Mouse (Mus musculus) midbrain, postnatal 0 days (tissue): ENCODE measurements around the gene Etfdh. TPM values are rescaled to one million over a fixed set of nuclear protein-coding genes. Genes with fewer than 3 reads are reported as not detected.

Experiments
- ATAC-seq: fragments of 200-750 bp; cut with Nextera tagmentation; 2 replicates; pipeline ENCODE4 v1.8.0; 2017; ENCODE audit warnings: moderate number of reproducible peaks, mild to moderate bottlenecking, moderate TSS enrichment, moderate library complexity; ENCODE audit not compliant: low FRiP score
- DNase-seq: peaks from one replicate; pipeline ENCODE4 v3.0.0-alpha.2; 2015; ENCODE audit warnings: low spot score
- H3K27ac ChIP-seq: fragments of 300-500 bp; sonication (generic); 2 replicates; pipeline ENCODE4 v1.5.1; 2014; ENCODE audit warnings: low read depth, mild to moderate bottlenecking, low read length, mixed read lengths
- H3K27me3 ChIP-seq: fragments of 300-500 bp; sonication (generic); 2 replicates; pipeline ENCODE4 v1.6.1; 2014; ENCODE audit warnings: low read length, control low read depth, mixed read lengths; ENCODE audit not compliant: insufficient read depth
- H3K36me3 ChIP-seq: fragments of 300-500 bp; sonication (generic); 2 replicates; pipeline ENCODE4 v1.6.1; 2014; ENCODE audit warnings: low read length, control low read depth, mixed read lengths; ENCODE audit not compliant: insufficient read depth
- H3K4me1 ChIP-seq: fragments of 300-500 bp; sonication (generic); 2 replicates; pipeline ENCODE4 v1.6.1; 2014; ENCODE audit warnings: mild to moderate bottlenecking, control low read depth, antibody characterized with exemption, low read length, mixed read lengths; ENCODE audit not compliant: insufficient read depth
- H3K4me2 ChIP-seq: fragments of 300-500 bp; sonication (generic); 2 replicates; pipeline ENCODE4 v1.6.1; 2014; ENCODE audit warnings: low read depth, mild to moderate bottlenecking, low read length, mixed read lengths; ENCODE audit not compliant: poor library complexity, severe bottlenecking
- H3K4me3 ChIP-seq: fragments of 300-500 bp; sonication (generic); 2 replicates; pipeline ENCODE4 v1.5.1; 2014; ENCODE audit warnings: low read depth, mild to moderate bottlenecking, low read length, moderate library complexity
- H3K9ac ChIP-seq: fragments of 300-500 bp; sonication (generic); replicated peaks from 2 replicates; pipeline ENCODE4 v1.6.1; 2014; ENCODE audit warnings: mild to moderate bottlenecking, low read length, moderate library complexity, mixed read lengths; ENCODE audit not compliant: poor library complexity, severe bottlenecking
- H3K9me3 ChIP-seq: fragments of 300-500 bp; sonication (generic); 2 replicates; pipeline ENCODE4 v1.6.1; 2016; ENCODE audit warnings: low read length, control low read depth
- CTCF ChIP-seq: IDR thresholded peaks from 2 replicates; pipeline ENCODE4 v1.5.1; 2016; ENCODE audit warnings: antibody characterized with exemption, mild to moderate bottlenecking
- WGBS: fragments of 180-500 bp; shearing (Covaris S2); extraction: QIAGEN DNeasy Blood & Tissue Kit; methylation state at CpG from one replicate; pipeline ENCODE4 v1.1.7; 2014; 5-methylcytosine and 5-hydroxymethylcytosine counted together
- polyA plus RNA-seq: library from polyadenylated mRNA; unstranded; fragments of >200 nt; fragmentation: Nextera tagmentation; extraction: Ambion mirVana; gene quantifications from 2 replicates; pipeline ENCODE4 v1.2.1, GENCODE M21; 2015
- total RNA-seq: library from RNA; depleted of rRNA; stranded (reverse); fragments of >200 nt; gene quantifications from 2 replicates; pipeline ENCODE4 v1.2.3, GENCODE M21; 2014

The Etfdh gene
- total and polyA plus RNA-seq, 2 experiments from 2014 or later, result 26.7 to 36.0 TPM

DNA sequence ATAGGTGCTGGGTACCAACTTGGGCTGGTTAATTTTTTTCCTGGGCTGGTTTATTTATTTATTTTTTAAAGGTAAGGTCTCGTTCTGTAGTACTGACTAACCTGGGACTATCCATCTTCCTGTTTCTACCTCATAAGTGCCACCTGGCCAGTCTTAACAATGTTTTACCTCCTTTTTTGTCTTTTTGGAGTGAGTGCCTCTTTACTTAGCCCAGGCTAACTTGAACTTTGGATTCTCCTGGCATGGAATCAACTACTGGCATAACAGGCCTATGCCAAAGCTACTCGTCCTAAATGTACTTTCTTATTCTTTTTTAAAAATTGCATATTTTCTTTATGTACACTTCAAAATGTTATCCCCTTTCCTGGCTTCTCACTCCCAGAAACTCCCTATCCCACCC lies 39.6 kb downstream of the Etfdh start:
- no peak overlapping the region for H3K9ac ChIP-seq
- WGBS, result 82% methylated on average over 2 of the region's 2 CpGs
- ATAC-seq, result no peak
- H3K4me1 ChIP-seq, result no peaks in the 10 kb centered on the region
- H3K27ac ChIP-seq, result no peak overlapping the region
- H3K36me3 ChIP-seq, result 0 out of 2 replicates have a peak, but pooled peaks cover 2% of the 10 kb centered on the region
- TF ChIP-seq CTCF, result no peak
- no peaks in the 10 kb centered on the region for H3K27me3 ChIP-seq
- H3K4me3 ChIP-seq, result no peak overlapping the region
- DNase-seq, result no peak
- no peaks in the 10 kb centered on the region for H3K9me3 ChIP-seq
- H3K4me2 ChIP-seq, result no peak overlapping the region

DNA sequence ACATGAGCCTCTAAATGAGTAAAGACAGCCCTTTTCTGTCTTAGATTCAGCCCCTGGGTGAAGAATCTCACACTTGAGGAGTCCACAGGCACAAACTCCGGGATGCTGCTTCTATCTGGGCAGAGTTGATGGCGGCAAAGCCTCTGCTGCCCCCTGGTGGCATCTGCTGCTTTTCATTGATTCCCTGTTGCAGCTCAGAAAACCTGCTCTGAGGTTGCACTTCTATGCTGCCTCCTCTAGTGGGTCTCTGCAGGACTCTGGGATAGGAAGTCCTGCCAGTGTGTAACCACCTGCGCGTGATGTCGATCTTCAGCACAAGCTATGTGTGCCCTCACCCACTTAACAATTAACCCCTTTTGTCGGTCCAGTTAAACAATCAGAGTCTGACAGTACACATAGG lies 42.5 kb downstream of the Etfdh start:
- peak; percentile 98 for TF ChIP-seq CTCF
- no peaks in the 10 kb centered on the region for H3K4me1 ChIP-seq
- H3K9me3 ChIP-seq, result no peaks in the 10 kb centered on the region
- H3K27ac ChIP-seq, result no peak overlapping the region
- H3K9ac ChIP-seq, result no peak overlapping the region
- no peak overlapping the region for H3K4me3 ChIP-seq
- H3K4me2 ChIP-seq, result peak overlapping the region; percentile 15; the same call in 1 of the 2 replicates
- H3K27me3 ChIP-seq, result no peaks in the 10 kb centered on the region
- ATAC-seq, result peak; percentile 65
- WGBS, result 3% methylated on average over 6 of the region's 6 CpGs
- peak; percentile 94 for DNase-seq
- no peaks in the 10 kb centered on the region for H3K36me3 ChIP-seq

DNA sequence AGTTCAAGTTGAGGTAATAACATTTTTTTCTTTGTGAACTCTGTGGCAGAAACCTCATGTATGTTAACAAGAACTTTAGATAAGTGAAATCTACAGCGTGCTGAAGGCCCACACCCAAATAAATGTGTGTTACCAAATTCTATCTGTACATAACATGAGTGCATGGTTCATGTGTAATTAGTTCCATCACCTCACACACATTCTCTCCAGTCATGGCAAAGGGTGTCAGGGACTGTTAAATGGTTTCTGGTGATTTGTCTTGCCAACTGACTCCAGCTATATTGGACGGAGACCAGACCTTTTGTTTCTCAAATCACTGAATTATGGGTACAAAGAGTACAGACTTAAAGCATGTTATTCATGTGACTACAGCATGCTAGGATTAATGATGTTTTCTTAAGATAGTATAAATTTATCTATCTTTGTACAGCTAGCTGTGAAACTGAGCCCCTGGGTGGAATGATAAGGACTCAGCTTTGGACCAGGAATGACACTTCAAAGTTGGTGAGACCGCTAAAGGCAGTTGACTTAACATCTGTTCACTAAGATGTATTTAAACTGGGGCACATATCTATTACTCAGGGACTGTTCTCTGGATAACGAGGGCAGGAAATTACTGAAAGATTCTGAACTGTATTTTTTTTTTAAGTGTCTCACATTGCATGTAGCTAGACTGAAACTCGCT lies 49.3 kb downstream of the Etfdh start:
- no peak overlapping the region for H3K27ac ChIP-seq
- no peak overlapping the region for H3K4me3 ChIP-seq
- no peak overlapping the region for H3K9ac ChIP-seq
- no peaks in the 10 kb centered on the region for H3K9me3 ChIP-seq
- no peaks in the 10 kb centered on the region for H3K4me1 ChIP-seq
- WGBS, result 83% methylated on average over 5 of the region's 5 CpGs
- DNase-seq, result no peak
- TF ChIP-seq CTCF, result no peak
- no peak overlapping the region for H3K4me2 ChIP-seq
- ATAC-seq, result no peak
- H3K27me3 ChIP-seq, result no peaks in the 10 kb centered on the region
- no peaks in the 10 kb centered on the region for H3K36me3 ChIP-seq

DNA sequence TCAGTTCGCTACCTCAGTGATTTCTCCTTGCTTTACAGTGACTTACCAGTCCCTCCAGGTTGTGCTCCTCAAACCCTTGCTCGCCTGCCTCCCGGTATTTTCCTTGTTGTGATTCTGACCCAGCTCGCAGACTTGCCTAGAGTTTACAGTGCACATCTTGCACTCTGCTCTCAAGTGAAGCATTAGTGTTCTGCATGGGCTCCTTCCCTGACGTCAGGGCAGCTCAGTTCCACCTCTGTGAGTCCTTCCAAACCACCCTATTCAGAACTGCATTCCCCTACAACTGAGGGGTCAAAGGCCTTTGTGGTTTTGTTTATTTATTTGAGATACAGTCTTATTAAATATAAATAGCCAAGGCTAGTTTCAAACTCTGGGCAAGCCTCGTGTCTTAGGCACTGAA lies 51.1 kb downstream of the Etfdh start:
- Histone ChIP-seq H3K4me2 (no peak overlapping the region), H3K4me3 (no peak overlapping the region), H3K36me3 (no peaks in the 10 kb centered on the region), H3K4me1 (no peaks in the 10 kb centered on the region), H3K9me3 (no peaks in the 10 kb centered on the region), H3K27me3 (no peaks in the 10 kb centered on the region), H3K9ac (no peak overlapping the region), H3K27ac (no peak overlapping the region)
- TF ChIP-seq CTCF, result no peak
- WGBS, result 73% methylated on average over 6 of the region's 6 CpGs
- ATAC-seq (no peak), DNase-seq (no peak)

DNA sequence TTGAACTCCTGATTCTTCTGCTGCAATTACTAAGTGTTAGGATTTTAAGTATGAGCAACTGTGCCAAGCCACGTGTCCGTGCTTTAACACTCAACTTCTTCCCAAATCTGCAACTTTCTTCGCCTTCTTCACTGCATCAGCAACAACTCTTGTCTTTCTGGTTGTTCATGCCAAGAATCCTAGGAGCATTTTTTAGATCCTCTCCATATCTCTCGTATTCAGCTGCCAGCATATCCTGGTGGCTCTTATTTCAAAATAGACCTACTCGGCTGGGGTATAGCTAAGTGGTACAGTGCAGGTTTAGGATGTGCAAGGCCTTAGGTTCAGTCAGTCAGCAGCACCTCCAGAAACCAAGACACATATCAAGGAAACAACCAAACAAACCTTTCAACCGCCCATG lies 51.7 kb downstream of the Etfdh start:
- Histone ChIP-seq H3K27me3 (no peaks in the 10 kb centered on the region), H3K27ac (no peak overlapping the region), H3K36me3 (no peaks in the 10 kb centered on the region), H3K4me1 (no peaks in the 10 kb centered on the region), H3K9ac (no peak overlapping the region), H3K4me3 (no peak overlapping the region), H3K4me2 (no peak overlapping the region), H3K9me3 (no peaks in the 10 kb centered on the region)
- 90% methylated on average over 6 of the region's 6 CpGs for WGBS
- DNase-seq (no peak), ATAC-seq (no peak)
- no peak for TF ChIP-seq CTCF

DNA sequence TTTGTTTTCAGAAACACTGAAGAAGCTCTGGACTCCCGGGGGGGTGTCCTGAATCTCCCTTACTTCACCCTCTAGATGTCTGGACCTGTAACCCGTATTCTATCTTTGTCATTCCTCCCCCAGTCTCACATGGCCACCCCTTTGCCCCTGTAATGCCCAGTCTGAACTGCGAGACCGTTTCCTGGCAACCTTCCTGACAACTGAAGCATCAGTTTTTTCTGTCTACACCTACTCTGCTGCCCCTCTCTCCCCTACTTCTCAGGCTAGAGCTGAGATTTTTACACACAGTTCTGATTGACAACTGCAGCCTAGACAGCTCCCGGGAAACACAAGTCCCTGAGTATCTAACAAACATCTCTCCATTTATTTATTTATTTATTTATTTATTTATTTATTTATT lies 52.4 kb downstream of the Etfdh start:
- Histone ChIP-seq H3K27me3 (no peaks in the 10 kb centered on the region), H3K4me3 (no peak overlapping the region), H3K9me3 (no peaks in the 10 kb centered on the region), H3K36me3 (no peaks in the 10 kb centered on the region), H3K9ac (no peak overlapping the region), H3K4me1 (no peaks in the 10 kb centered on the region), H3K27ac (no peak overlapping the region), H3K4me2 (peak overlapping the region; percentile 20; the same call in 1 of the 2 replicates)
- ATAC-seq, result no peak
- peak; percentile 6 for DNase-seq
- no peak for TF ChIP-seq CTCF
- WGBS, result 17% methylated on average over 5 of the region's 5 CpGs
